Mouse (Mus musculus) hindbrain, embryonic 11.5 days (tissue): ENCODE data around the gene Hint1. TPM values are rescaled to one million over a fixed set of nuclear protein-coding genes. Genes with fewer than 3 reads are reported as not detected.
"Not testable (repeated sequence)": the region's sequence is repeated elsewhere in the genome, so short reads cannot be mapped to it uniquely, and the experiment has no call there.

Experiments used
- ATAC-seq: fragments of 200-750 bp; cut with Nextera tagmentation; 2 replicates; pipeline ENCODE4 v1.8.0; 2017; ENCODE audit warnings: mild to moderate bottlenecking, moderate TSS enrichment, moderate library complexity; ENCODE audit not compliant: low FRiP score
- DNase-seq: peaks from one replicate; pipeline ENCODE4 v3.0.0-alpha.2; 2015; ENCODE audit warnings: low spot score
- H3K27ac ChIP-seq: fragments of 300-500 bp; sonication (generic); 2 replicates; pipeline ENCODE4 v1.5.1; 2014; ENCODE audit warnings: mild to moderate bottlenecking, low read depth, low read length
- H3K27me3 ChIP-seq: fragments of 300-500 bp; sonication (generic); 2 replicates; pipeline ENCODE4 v1.6.1; 2014; ENCODE audit warnings: mild to moderate bottlenecking, low read length, moderate library complexity, mixed read lengths; ENCODE audit not compliant: control insufficient read depth, insufficient read depth
- H3K36me3 ChIP-seq: fragments of 300-500 bp; sonication (generic); 2 replicates; pipeline ENCODE4 v1.6.1; 2014; ENCODE audit warnings: mild to moderate bottlenecking, low read length, moderate library complexity, mixed read lengths; ENCODE audit not compliant: control insufficient read depth, insufficient read depth
- H3K4me1 ChIP-seq: fragments of 300-500 bp; sonication (generic); replicated peaks from 2 replicates; pipeline ENCODE4 v1.6.1; 2014; ENCODE audit warnings: low read length, mixed read lengths; ENCODE audit not compliant: control insufficient read depth, insufficient read depth
- H3K4me2 ChIP-seq: fragments of 300-500 bp; sonication (generic); replicated peaks from 2 replicates; pipeline ENCODE4 v1.6.1; 2014; ENCODE audit warnings: mild to moderate bottlenecking, low read depth, low read length
- H3K4me3 ChIP-seq: fragments of 300-500 bp; sonication (generic); 2 replicates; pipeline ENCODE4 v1.5.1; 2014; ENCODE audit warnings: low read depth, low read length
- H3K9ac ChIP-seq: fragments of 300-500 bp; sonication (generic); 2 replicates; pipeline ENCODE4 v1.6.1; 2014; ENCODE audit warnings: low read depth, low read length
- H3K9me3 ChIP-seq: fragments of 300-500 bp; sonication (generic); 2 replicates; pipeline ENCODE4 v1.6.1; 2016; ENCODE audit warnings: low read length; ENCODE audit not compliant: control insufficient read depth
- WGBS: fragments of 180-500 bp; shearing (Covaris S2); extraction: QIAGEN DNeasy Blood & Tissue Kit; methylation state at CpG from one replicate; pipeline ENCODE4 v1.1.7; 2014; 5-methylcytosine and 5-hydroxymethylcytosine counted together
- polyA plus RNA-seq: library from polyadenylated mRNA; unstranded; fragments of >200 nt; fragmentation: Nextera tagmentation; extraction: Ambion mirVana; gene quantifications from 2 replicates; pipeline ENCODE4 v1.2.1, GENCODE M21; 2014

Gene Hint1
- polyA plus RNA-seq, 1 experiment from 2014 or later, result 669 TPM

GRCm38 (mm10) chr11:54884197-54884828, 18.1 kb downstream of the Hint1 start:
- ATAC-seq, result no peak
- no peak for DNase-seq
- no peak overlapping the region for H3K4me3 ChIP-seq
- no peaks in the 10 kb centered on the region for H3K27me3 ChIP-seq
- H3K9ac ChIP-seq, result no peak overlapping the region
- no peaks in the 10 kb centered on the region for H3K36me3 ChIP-seq
- H3K9me3 ChIP-seq, result no peaks in the 10 kb centered on the region
- no peak overlapping the region for H3K4me2 ChIP-seq
- no peaks in the 10 kb centered on the region for H3K4me1 ChIP-seq
- 81% methylated on average over 4 of the region's 5 CpGs for WGBS
- H3K27ac ChIP-seq, result no peak overlapping the region

DNA sequence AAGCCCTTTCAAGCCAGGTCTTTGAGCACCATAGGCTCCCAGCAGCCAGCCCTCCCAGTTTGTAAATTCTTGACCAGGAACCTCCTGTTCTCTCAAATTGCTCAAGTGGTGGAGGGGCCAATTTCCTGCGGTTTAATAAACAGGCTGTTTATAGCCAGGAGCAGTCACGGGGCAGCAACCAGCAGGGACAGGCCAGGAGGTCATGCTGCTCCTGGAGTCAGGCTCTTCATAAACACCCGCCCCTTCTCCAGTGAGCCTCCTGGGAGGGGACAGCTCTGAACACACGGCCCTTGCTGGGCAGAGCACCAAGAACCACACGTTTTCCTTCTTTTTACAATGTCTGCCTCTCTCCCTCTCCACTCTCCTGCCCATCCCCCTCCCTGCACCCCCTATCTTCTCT, 18.8 kb downstream of the Hint1 start:
- Histone ChIP-seq H3K9me3 (no peaks in the 10 kb centered on the region), H3K4me1 (no peaks in the 10 kb centered on the region), H3K36me3 (no peaks in the 10 kb centered on the region), H3K27ac (no peak overlapping the region), H3K4me2 (no peak overlapping the region), H3K4me3 (no peak overlapping the region), H3K27me3 (no peaks in the 10 kb centered on the region), H3K9ac (no peak overlapping the region)
- ATAC-seq (no peak), DNase-seq (no peak)
- 24% methylated on average over 5 of the region's 5 CpGs for WGBS

- H3K27me3 ChIP-seq, result no peaks in the 10 kb centered on the region
- WGBS, result 89% methylated on average over 2 of the region's 2 CpGs
- H3K4me1 ChIP-seq, result no peaks in the 10 kb centered on the region
- DNase-seq, result no peak
- H3K36me3 ChIP-seq, result no peaks in the 10 kb centered on the region
- H3K4me3 ChIP-seq, result no peak overlapping the region
- H3K4me2 ChIP-seq, result no peak overlapping the region
- no peak overlapping the region for H3K9ac ChIP-seq
- no peak for ATAC-seq
- H3K9me3 ChIP-seq, result no peaks in the 10 kb centered on the region
- H3K27ac ChIP-seq, result no peak overlapping the region
Measured at GRCm38 (mm10) chr11:54885406-54885805, 19.2 kb downstream of the Hint1 start.

DNA sequence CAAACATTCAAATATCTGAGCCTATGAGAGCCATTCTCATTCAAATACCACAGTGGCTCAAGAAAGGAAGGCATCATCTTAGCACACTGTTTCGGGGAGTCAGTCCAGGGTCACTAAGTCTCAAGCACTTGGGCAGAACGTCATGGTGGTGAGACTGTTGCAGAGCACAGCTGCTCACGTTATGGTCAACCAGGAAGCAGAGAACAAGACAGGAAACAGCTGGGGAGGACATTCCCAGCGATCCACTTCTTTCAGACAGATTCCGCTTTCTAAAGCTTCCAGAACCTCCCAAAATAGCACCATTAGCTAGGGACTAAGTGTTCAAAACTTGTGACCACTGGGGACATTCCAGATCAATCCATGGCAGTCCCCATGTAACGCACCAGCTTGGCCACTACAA, 21.7 kb downstream of the Hint1 start:
- Histone ChIP-seq H3K4me2 (no peak overlapping the region), H3K27me3 (no peaks in the 10 kb centered on the region), H3K4me1 (no peaks in the 10 kb centered on the region), H3K9ac (no peak overlapping the region), H3K27ac (no peak overlapping the region), H3K36me3 (no peaks in the 10 kb centered on the region), H3K4me3 (no peak overlapping the region), H3K9me3 (no peaks in the 10 kb centered on the region)
- no peak for ATAC-seq
- 88% methylated on average over 6 of the region's 6 CpGs for WGBS
- DNase-seq, result no peak

GRCm38 (mm10) chr11:54891341-54891740, 25.2 kb downstream of the Hint1 start:
- H3K4me3 ChIP-seq, result no peak overlapping the region
- no peaks in the 10 kb centered on the region for H3K27me3 ChIP-seq
- H3K27ac ChIP-seq, result no peak overlapping the region
- 84% methylated on average over 5 of the region's 5 CpGs for WGBS
- no peaks in the 10 kb centered on the region for H3K36me3 ChIP-seq
- no peak for DNase-seq
- no peak for ATAC-seq
- no peak overlapping the region for H3K9ac ChIP-seq
- H3K9me3 ChIP-seq, result no peaks in the 10 kb centered on the region
- no peaks in the 10 kb centered on the region for H3K4me1 ChIP-seq
- H3K4me2 ChIP-seq, result no peak overlapping the region

DNA sequence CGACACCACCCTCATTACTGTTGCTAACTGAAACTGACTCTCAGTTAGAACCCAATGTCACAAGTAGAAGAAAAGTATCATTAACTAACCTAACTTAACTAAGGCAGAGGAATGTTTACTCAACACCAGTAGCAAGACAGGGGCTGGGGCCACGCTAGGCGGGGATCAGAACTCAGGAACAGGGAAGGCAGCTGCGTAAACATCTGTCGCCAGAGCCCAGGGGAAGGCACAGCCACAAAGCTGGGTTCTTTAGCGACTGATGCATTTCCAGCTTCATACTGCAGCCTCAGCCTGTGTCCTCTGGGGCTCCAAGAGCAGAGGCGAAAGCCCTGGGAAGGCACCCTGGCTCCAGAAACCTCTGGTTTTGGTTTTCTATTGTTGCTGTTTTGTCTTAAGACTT, 25.9 kb downstream of the Hint1 start:
- Histone ChIP-seq H3K27me3 (no peaks in the 10 kb centered on the region), H3K4me2 (no peak overlapping the region), H3K4me1 (no peaks in the 10 kb centered on the region), H3K9me3 (no peaks in the 10 kb centered on the region), H3K36me3 (no peaks in the 10 kb centered on the region), H3K27ac (no peak overlapping the region), H3K9ac (no peak overlapping the region), H3K4me3 (no peak overlapping the region)
- DNase-seq, result no peak
- ATAC-seq, result no peak
- 47% methylated on average over 7 of the region's 7 CpGs for WGBS

DNA sequence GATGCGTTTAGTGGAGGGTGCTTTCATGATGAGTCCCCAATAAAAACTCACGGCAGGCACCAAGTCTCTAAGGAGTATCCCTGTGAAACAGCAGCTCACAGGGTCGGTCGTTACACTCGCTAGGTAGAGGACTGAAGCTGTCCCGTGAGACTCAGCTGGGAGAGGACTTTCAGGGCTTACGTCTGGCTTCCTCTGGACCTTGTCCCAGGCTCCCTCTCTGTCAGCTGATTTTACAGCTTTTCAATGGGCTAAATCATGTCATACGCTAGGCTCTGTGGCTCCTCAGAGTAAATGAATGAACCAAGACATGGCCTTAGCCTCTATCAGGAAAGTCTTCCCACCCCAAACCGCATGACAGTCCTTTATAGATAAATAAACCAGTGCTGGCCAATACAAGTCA, 28.4 kb downstream of the Hint1 start:
- Histone ChIP-seq H3K4me1 (0 out of 2 replicates have a peak, but pooled peaks cover 2% of the 10 kb centered on the region), H3K36me3 (no peaks in the 10 kb centered on the region), H3K27me3 (no peaks in the 10 kb centered on the region), H3K9ac (no peak overlapping the region), H3K4me3 (no peak overlapping the region), H3K9me3 (no peaks in the 10 kb centered on the region), H3K27ac (no peak overlapping the region), H3K4me2 (no peak overlapping the region)
- WGBS, result 77% methylated on average over 9 of the region's 9 CpGs
- no peak for DNase-seq
- ATAC-seq, result no peak

GRCm38 (mm10) chr11:54896646-54897045, 30.5 kb downstream of the Hint1 start:
- not testable (repeated sequence) for H3K9me3 ChIP-seq, H3K27me3 ChIP-seq, H3K4me1 ChIP-seq, H3K36me3 ChIP-seq, H3K4me2 ChIP-seq, ATAC-seq, H3K9ac ChIP-seq, H3K4me3 ChIP-seq, DNase-seq, H3K27ac ChIP-seq
- 92% methylated on average over 3 of the region's 3 CpGs for WGBS

- Histone ChIP-seq H3K4me1 (0 out of 2 replicates have a peak, but pooled peaks cover 2% of the 10 kb centered on the region), H3K4me3 (no peak overlapping the region), H3K9me3 (no peaks in the 10 kb centered on the region), H3K36me3 (no peaks in the 10 kb centered on the region), H3K27ac (no peak overlapping the region), H3K4me2 (no peak overlapping the region), H3K27me3 (no peaks in the 10 kb centered on the region), H3K9ac (no peak overlapping the region)
- WGBS, result 40% methylated on average over 5 of the region's 5 CpGs
- DNase-seq, result no peak
- ATAC-seq, result no peak
Measured at GRCm38 (mm10) chr11:54897470-54897869, 31.3 kb downstream of the Hint1 start.
